Mouse (Mus musculus): Measurements from ENCODE around the gene Gm6871. TPM values are rescaled to one million over a fixed set of nuclear protein-coding genes. Genes with fewer than 3 reads are reported as not detected.
A peak's percentile ranks its signal among the peaks of the same experiment; 100 is the strongest.
"Not testable (repeated sequence)": the region's sequence is repeated elsewhere in the genome, so short reads cannot be mapped to it uniquely, and the experiment has no call there.

Gm6871 gene
- not detected for total RNA-seq (2021)

DNA sequence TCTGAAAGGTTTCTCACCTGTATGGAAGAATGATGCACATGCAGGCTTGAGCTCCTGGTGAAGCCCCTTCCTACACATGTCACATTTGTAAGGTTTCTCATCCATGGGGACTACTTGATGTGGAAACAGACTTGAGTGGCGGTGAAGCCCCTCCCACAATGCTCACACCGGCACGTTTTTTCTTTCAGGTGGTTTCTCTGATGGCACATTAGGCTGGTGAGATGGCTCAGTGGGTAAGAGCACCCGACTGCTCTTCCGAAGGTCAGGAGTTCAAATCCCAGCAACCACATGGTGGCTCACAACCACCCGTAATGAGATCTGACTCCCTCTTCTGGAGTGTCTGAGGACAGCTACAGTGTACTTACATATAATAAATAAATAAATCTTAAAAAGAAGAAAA lies at the start of gene Gm6871:
Gm6871 (minus strand) TSS at position 101 of the 400 bp plus-strand sequence.
- DNase-seq, result not testable (repeated sequence)

DNA sequence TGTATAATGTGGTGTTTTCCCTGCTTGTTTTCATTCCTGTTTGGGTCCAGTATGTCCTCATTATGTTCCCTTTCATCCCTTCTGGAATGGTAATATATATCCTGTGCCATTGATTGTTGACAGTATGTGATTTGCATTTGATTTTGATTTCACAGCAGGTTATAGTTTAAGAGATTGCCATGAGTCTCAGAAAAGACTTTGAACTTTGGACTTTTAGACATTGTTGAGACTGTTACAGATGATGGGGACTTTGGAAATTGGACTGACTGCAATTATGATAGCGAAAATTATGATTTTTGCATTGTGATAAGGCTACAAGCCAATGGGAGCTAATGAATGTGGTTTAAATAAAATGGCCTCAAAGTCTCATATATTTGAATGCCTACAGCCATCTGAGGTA lies 42.8 kb upstream of the Gm6871 start:
- not testable (repeated sequence) for DNase-seq

DNA sequence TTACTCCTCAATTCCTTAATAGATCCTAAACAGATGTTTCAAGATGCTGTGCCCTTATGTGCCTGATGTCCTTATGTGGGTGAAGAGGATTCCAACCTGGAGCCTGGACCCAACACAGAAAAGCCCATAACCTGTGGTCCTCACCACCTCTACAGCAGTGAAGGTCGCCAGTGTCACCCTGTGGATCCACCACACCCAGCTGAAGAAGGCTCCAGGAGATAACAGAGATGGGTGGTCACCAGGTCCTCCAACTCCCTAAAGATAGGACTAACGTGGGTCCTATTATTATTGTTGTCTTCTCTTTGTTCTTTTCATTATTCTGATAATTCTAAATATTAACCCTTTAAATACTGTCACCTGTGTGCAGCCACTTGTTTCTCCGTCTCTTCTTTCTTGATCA lies 38.2 kb upstream of the Gm6871 start:
- no peak for DNase-seq

DNA sequence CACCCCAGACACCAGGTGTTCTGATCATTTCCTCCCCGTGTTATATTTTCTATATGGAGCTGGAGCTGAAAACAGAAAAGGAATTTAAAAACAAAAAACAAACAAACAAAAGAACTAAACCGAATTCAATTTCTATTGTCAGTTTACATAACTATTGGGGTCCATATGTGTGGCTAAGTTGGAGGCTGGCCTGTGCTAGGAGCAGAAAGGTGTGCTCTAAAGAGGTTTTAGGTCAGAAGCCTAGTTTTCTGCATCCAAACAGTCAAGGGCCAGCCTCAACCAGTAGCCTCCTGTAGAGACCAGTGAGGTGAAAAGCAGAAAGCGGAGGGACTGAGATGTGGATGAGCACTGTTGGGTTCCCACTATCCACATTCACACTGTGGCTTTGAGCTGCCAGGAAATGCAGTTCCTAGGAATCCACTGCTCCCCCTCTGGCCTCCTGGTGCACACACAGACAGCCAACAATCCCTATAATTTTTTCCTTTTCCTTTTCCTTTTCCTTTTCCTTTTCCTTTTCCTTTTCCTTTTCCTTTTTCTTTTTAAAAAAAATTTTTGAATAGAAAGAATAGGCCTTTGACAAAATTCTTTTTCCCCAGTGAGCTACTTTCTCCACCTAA lies 26.6 kb upstream of the Gm6871 start:
- no peak for DNase-seq

DNA sequence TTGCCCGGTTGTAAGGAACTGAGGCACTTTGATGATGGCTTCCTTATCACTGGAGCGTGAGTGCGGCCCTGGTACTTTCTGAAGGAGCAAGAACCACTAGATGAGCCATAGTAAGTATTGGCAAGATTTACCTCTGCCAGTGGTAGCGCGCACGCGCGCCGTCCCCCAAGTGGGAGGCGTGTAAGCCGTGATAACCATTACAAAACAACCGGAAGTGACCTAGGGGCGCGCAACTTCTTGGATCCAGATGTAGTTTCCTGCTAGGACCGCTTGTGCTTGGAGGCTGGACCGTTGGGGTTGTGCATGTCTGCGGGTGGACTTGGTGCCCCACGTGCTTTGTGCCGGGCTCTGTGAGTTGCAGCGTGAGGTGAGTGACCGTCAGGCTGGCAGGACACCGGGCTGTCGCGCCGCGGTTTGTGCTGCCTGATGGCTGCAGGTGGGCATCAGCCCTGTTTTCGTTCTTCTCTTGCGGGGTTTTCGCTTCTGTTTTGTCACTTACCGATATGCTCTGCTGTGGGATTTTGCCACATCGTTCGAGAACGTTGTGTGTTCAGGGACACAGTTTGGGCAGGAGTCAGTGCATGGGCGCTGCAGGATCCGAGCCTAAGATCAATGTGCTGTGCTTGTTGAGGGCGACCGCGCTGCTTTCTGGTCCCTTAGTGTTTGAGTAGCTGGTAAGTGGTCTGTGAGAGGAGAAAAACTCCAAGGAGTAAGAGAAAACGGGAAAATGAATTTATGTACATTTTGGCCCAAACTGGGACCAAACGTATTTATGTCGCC lies 25.8 kb upstream of the Gm6871 start, which contains the start of gene 2610021A01Rik:
2610021A01Rik (plus strand) TSS at position 197 of the 780 bp plus-strand sequence.
- DNase-seq, result peak; percentile 89

DNA sequence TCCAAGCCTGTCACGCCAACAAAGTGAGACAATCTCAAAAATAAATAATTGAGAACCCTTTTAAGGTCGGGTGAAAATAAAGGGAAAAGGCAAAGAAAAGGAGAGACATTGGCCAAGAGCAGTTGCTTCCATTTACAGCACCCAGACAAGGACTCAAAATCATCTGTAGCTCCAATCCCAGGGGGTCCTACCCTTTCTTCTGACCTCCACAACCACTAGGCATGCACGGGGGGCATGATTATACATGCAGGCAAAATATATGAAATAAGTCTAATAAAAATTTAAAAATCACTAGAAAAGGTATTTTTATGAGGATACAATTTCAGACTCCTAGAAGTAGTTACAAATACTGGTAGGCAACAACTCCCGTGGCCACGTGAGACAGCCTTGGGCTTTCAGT lies 25.2 kb upstream of the Gm6871 start:
- no peak for DNase-seq

DNA sequence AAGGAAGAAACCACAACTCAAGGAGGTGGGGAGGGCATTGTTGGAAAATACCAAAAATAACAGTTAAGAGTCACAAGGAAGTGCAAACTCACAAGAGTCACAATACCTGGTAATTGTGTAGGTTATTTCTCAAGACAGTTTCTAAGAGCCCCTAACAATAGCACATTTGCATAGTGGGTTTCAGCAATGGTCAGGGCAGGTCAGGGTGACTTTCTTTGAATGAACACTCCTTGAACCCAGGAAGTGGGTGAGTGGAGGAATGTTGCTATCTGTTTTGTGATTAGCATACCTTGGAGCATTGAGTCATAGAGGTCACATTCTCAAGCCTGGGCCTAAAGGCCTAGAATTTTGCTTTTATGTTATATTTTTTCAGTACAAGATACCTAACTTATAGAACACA lies 14.4 kb upstream of the Gm6871 start:
- not testable (repeated sequence) for DNase-seq

DNA sequence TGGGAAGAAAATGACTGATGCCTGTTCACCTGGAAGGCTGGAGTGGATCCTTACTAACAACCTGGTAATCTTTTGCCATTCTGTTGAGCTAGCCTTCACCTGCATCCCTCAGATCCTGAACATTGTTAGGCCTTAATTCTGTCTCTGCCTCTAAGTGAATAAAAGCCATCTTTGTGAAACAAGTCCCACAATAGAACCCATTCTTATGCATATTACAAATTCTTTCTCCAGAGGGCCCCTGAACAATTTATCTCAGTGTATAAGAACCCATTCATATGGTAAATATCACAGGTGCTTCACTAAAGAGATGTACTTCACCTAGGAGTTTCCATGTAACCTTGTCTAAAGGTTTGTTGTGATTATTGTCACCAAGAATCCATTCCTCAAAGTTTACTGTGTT lies 8.6 kb upstream of the Gm6871 start:
- no peak for DNase-seq

DNA sequence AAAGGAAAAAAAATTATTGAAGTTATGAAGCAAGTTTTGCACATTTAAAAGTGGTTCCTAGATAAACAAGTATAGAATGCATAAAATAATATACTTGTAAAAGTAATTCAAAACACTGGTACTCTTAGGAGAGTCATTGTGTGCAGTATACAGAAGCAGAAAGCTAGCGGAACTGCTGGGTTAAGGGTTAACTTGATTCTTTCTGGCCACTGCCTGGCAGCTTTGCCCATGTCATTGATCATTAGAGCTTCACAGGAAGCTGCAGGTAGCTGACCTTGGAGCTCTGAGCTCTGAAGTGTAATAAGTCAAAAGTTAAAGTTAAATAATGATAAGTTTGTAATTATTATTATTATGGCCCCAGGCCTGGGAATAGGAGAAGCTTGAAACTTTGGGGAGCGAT lies 4.5 kb upstream of the Gm6871 start:
- no peak for DNase-seq

DNA sequence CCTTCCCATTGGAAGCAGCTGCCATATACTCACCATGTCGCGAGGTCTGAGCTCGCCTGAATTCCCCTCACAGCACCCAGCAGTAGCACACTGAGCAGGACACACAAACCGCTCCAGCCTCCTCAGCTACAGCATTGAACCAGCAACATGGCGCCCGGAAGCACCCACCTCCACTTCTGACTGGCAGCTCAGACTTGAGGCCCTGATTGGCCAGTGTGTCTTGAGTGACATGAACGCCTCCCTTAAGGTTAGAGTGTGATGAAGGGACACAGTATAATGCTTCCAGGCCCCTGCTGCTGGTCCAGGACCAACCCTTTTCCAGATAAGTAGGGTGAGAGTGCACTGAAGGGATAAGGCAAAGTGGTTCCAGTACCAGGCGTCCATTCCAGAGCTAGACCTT lies 12.8 kb downstream of the Gm6871 start:
- DNase-seq, result no peak

DNA sequence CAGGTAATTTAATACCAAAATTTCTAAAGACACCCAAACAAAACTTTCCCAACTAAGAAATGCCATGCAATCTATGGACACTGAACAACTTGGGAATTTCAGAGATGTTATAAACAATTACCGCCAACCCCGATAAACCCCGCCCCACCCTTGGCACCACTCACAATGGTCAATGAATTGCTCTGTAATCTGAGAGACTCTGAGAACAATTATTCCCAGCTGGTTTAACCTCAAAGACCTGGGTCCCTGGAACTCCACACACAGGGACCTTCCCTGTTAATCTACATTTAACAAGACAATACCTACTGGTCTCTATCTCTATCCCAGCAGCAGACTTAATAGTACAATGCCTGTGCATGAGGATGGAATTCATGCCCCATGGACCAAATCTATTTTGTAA lies 60.8 kb downstream of the Gm6871 start:
- no peak for DNase-seq

DNA sequence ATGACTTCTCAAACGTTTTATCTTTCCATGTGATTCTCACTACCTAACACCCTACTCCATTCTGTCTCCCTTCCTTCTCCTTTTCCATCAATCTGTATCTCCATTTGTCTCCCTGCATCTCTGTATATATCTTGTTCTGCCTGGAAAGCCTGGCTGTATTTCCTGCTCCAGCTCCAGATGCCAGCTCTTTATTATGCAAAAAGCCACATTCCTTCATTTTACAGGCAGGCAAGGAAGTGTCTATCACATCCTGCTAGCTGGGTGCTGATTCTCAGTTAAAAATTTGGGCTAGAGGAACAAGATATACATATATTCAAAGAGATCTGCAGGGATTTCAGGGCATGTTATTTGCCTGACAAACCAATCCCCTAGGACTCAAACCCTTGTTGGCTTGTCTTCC lies 61.3 kb downstream of the Gm6871 start:
- no peak for DNase-seq

DNA sequence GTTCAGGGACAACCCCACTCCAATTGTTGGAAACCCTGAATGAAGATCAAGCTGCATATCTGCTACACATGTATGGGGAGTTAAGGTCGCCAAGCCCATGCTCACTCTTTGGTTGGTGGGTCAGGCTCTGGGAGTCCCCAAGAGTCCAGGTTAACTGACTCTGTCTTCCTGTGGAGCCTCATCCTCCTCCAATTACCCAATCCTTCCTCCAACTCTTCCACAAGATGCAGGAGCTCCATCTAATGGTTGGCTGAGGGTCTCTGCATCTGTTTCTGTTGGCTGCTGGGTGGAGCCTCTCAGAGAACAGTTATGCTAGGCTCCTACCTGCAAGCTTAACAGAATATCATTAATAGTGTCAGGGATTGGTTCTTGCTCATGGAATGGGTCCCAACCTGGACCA lies 71.1 kb downstream of the Gm6871 start:
- no peak for DNase-seq

DNA sequence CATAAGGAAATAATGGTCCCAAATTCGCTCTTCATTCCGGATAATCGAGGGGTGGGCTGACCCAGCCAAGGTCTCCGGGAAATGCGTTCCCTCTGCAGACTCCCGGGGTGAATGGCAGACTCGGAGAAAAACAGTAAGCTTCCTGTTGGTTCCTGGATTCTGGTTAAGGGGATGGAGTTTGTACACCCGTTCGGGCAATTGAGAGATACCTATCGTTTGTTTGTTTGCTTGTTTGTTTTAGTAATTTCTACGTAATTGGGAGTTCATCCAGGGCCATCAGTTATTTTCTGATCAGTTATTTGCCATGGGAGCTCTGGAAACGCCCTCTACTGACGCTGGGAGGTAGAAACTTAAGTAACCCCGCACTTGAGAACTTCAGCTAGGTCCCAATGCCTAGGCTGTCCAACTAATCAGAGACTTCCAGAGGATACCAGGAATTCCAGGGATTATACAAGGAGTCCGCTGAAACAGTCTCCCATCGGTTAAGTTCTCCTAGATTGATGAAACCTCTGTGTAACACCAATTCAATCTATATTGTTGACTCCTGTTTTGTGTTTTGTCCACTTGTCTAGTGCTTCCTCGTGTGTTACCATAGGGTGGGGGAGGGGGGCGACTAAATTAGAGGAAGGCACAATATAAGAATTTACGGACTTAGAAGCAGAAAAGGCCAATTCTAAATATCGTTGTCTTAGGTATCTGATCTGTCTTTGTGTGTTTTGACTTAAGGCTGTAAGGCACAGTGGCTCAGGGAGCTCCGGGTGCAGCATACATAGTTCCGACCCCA lies 73.1 kb downstream of the Gm6871 start:
- peak; percentile 56 for DNase-seq

DNA sequence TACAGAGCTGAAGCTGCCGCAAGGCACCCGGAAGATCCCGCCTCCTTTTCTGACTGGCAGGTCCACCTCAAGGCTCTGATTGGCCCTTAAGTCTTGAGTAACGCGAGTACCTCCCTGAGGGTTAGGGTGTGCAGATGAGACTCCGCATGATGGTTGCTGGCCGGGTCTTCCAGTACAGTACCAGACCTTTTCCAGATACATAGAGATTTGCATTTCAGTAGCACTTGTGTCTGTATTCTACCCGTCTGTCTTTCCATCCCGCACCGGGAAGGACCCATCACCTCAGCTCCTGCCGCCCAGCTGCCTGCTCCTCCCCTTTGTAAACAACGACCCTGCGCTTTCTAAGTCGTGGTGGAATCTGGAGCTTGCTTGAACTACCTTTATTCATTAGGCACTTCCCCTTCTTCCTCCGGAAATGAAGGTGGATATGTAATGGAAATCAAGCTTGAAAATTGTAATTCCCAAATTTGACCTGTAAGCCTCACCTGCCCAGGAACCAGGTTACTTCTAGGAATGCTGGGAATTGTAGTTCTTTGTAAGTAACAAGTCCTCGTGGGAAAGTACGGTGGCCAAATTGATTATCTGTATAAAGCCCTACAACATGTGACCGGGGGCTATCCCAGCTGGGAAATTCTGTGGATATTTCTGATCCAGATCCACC lies 73.9 kb downstream of the Gm6871 start, which contains the start of the genes Gm20449 and AW146154:
Gm20449 (minus strand) TSS at position 29 of the 661 bp plus-strand sequence.
AW146154 (minus strand) TSS at position 502 of the 661 bp plus-strand sequence.
- DNase-seq, result peak; percentile 98

DNA sequence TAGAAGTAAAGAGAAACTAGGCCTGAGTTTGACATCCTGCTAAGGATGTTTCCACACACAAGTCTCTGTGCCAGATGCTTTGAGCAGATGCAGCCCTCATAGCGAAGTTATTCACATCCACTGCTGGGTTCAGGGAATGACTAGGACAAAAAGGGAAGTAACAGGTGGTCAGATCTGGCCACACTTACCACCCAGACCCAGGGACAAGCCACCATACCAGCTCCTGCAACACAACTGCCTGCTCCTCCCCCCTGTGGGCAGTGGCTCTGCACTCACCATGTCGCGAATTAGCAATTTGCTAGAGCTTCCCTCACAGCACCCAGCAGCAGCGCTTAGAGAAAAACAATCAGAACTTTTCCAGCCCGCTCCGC lies 74.5 kb downstream of the Gm6871 start:
- not testable (repeated sequence) for DNase-seq

DNA sequence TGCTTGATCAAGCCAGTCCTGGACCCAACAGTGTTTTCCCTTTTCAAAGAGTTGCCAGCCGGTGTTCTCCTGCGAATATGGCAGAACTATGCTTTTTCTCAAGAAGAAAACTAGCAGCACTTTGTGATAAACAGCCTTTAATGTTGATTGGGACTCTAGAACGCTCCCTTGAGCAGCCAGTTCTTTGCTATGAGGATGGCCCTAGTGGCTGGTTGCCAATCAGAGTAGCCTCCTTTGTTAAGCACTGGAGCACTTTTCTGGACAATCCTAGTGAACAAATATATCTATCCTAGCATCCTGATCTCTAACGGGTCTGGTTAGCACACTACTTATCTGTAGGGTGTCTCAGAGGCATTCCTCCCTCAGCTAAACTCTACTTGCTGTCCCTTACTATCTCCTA lies 75.0 kb downstream of the Gm6871 start:
- DNase-seq, result peak; percentile 18

DNA sequence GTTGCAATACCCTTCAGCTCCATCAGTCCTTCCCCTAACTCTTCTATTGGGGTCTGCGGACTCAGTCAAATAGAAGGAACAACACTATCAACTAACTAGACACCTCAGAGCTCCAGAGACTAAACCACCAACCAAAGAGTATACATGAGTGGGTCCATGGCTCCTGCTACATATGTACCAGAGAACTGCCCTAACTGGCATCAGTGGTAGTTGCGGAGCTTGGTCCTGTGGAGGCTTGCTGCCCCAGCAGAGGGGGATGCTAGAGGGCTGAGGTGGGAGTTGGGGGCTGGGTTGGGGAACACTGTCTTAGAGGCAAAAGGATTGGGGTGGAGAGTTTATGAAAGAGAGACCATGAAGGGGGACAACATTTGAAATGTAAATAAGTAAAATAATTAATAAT lies 75.6 kb downstream of the Gm6871 start:
- DNase-seq, result no peak
